Mouse (Mus musculus): Measurements from ENCODE around the gene Fam98b.
A peak's percentile ranks its signal among the peaks of the same experiment; 100 is the strongest.

Gene Fam98b

GRCm38 (mm10) chr2:117255415-117255814, 5.9 kb downstream of the Fam98b start:
- no peaks in the 10 kb centered on the region for H3K27me3 ChIP-seq (ENCODE audit: control insufficient read depth, insufficient read depth, low read length, poor library complexity, severe bottlenecking)
- H3K36me3 ChIP-seq (ENCODE audit: control insufficient read depth, insufficient read depth, low read length, poor library complexity, severe bottlenecking), result no peaks in the 10 kb centered on the region; the same call in 1 of the 2 replicates
- DNase-seq (ENCODE audit: low read depth, low spot score), result no peak

DNA sequence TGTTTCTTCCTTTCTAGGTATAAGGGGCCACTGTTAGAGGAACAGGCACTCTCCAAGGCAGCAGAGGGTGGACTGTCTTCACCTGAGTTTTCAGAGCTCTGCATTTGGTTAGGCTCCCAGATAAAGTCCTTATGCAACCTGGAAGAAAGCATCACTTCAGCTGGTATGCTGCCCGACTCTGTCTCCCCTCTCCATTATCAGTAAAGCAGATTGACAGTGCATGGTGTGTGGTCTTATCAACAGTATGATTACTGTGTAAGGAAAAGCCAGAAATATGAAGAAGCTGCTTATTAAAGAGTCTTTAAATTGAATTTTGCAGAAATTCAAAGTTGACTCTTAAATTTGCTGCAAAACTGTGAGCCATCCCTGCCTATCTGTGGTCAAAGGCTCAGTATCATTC, 8.1 kb downstream of the Fam98b start:
- H3K27me3 ChIP-seq (ENCODE audit: control insufficient read depth, insufficient read depth, low read length, poor library complexity, severe bottlenecking), result no peaks in the 10 kb centered on the region
- no peak for DNase-seq (ENCODE audit: low read depth, low spot score)
- no peaks in the 10 kb centered on the region; the same call in 1 of the 2 replicates for H3K36me3 ChIP-seq (ENCODE audit: control insufficient read depth, insufficient read depth, low read length, poor library complexity, severe bottlenecking)

- peaks cover 3% of the 10 kb centered on the region for H3K36me3 ChIP-seq (ENCODE audit: control insufficient read depth, insufficient read depth, low read length, poor library complexity, severe bottlenecking)
- H3K27me3 ChIP-seq (ENCODE audit: control insufficient read depth, insufficient read depth, low read length, poor library complexity, severe bottlenecking), result no peaks in the 10 kb centered on the region
- no peak for DNase-seq (ENCODE audit: low read depth, low spot score)
These were observed 12.6 kb downstream of the Fam98b start for GRCm38 (mm10) chr2:117262184-117262583.

DNA sequence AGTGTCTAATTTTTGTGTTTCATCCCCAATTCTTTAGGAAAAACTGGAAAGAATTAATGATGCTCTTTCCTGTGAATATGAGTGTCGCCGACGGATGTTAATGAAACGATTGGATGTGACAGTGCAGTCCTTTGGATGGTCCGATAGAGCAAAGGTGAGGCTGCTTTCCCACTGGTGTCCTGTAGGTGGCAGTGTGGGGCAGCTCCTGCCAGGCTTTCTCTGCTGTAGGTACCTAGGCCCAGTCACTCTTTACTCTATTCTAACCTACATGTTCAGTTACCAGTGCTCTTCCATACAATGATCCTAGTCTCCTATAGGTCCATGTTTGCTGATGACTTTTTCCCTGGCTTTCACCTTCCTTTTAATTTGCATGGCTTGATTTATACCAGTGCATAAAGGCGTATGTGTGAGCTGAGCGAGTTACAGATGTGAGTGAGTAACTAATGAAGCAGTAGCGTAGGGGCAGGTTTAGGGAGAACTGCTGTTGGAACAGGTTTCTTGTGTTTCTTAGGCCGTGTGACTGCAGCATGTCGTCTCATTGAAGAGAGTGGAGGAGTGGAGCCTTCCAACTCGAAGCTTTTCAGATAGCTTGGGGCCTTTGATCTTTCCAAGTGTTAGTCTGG, 14.4 kb downstream of the Fam98b start:
- peaks cover 12% of the 10 kb centered on the region for H3K36me3 ChIP-seq (ENCODE audit: control insufficient read depth, insufficient read depth, low read length, poor library complexity, severe bottlenecking)
- no peaks in the 10 kb centered on the region for H3K27me3 ChIP-seq (ENCODE audit: control insufficient read depth, insufficient read depth, low read length, poor library complexity, severe bottlenecking)
- DNase-seq (ENCODE audit: low read depth, low spot score), result peak; percentile 82

DNA sequence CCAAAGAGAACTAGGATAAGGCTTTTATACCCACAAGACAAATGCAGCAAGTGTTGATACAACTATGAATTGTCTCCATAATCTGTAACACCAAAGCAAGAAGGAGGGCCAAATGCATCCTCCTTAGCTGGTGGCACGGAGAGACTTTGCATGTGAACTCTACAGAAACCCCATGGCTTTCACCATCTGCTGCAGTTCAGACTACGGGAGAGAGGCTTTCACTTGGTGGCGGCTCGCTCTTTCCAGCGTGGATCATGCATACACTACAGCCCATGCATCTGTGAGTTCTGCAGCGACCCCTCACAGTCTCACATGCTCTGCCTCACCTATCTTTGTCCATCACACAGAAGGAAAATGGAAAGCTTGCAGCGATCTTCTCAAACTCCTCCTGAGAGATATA, 38.8 kb downstream of the Fam98b start:
- Histone ChIP-seq H3K36me3 (ENCODE audit: control insufficient read depth, insufficient read depth, low read length, poor library complexity, severe bottlenecking) (peaks cover 18% of the 10 kb centered on the region), H3K27me3 (ENCODE audit: control insufficient read depth, insufficient read depth, low read length, poor library complexity, severe bottlenecking) (no peaks in the 10 kb centered on the region)
- DNase-seq (ENCODE audit: low read depth, low spot score), result no peak

DNA sequence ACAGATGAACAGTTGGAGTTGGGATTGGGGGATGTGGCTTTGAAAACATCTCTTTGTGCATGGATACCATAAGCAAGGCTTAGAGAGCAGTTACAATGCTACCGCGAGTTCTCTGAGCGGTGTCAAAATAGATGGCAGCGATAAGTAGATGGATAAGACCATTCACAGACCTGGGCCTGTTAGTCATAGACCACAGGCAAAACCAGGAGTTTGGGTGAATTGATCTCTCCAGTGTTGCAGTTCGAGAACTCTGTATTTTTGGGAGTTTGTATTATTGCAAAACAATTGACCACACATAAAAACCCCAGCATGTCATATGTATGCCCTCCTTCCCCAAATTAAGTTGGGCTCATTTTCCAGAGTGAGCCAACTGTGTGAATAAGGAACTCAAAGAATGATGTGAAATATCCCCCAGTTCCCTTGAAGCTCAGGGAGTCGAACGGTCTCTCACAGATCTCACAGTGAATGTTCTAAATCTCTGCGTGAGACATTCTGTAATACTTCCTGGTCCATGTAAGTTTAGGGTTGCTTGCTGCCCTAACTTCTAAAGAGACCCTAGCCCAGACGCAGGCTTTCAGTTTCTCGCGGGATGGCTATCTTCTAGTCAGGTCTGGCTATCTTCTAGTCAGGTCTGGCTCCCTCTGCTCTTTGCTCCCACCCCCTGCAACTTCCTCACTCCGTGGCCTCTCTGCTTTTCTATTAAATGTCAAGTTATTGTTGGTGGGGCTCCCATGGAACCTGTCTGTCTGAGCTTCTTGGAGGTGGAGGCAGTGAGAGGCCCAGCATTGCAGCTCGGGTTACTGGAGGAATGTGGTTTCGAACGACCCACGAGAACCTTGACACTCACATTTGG, 50.3 kb downstream of the Fam98b start:
- H3K36me3 ChIP-seq (ENCODE audit: control insufficient read depth, insufficient read depth, low read length, poor library complexity, severe bottlenecking), result peaks cover 14% of the 10 kb centered on the region
- no peaks in the 10 kb centered on the region for H3K27me3 ChIP-seq (ENCODE audit: control insufficient read depth, insufficient read depth, low read length, poor library complexity, severe bottlenecking)
- DNase-seq (ENCODE audit: low read depth, low spot score), result no peak

DNA sequence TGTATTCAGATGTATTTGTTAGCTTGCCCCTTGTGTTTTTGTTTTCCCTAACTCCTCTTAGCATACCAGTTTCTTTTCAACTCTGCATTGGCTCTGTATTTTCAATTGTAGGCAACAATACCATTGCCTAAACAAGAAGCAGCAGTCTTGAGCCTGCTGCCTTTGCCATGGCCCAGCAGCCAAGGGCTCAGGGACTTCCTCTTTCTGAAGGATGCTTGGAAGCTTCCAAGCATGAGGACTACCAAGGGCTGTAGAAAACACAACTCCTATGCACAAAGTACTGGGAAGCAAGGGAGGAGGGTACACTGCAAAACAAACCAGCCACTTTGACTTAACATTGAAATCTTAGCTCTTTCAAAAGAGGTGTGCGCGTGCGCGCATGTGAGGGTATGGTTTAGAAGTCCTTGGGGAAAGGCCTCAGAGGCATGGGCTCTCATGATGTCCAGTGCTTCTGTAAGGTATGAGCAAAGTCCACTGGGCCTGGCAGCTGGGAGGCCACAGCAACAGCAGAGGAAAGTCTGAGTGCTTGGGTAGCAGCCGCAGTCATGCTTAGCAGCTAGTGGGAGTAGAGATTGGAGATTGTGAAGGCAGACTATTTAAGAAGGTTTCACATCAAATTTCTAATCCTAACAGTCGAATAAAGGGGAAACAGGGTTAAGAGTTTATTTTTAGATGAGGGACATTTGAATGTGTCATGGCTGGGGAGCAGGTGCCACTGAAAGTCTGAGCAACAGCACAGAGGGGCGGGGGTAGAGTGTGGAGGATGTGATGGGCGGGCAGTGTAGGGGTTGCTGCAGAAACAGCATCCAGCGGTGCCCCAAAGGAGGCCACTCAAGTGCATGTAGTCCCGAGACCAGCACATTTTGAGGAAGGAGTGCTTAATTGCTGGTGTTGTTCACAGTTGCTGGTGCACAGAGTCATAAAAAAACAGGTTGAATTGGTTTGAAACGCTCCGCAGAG, 54.1 kb downstream of the Fam98b start:
- peak; percentile 83 for DNase-seq (ENCODE audit: low read depth, low spot score)
- H3K36me3 ChIP-seq (ENCODE audit: control insufficient read depth, insufficient read depth, low read length, poor library complexity, severe bottlenecking), result peaks cover 6% of the 10 kb centered on the region; the same call in 1 of the 2 replicates
- no peaks in the 10 kb centered on the region for H3K27me3 ChIP-seq (ENCODE audit: control insufficient read depth, insufficient read depth, low read length, poor library complexity, severe bottlenecking)

DNA sequence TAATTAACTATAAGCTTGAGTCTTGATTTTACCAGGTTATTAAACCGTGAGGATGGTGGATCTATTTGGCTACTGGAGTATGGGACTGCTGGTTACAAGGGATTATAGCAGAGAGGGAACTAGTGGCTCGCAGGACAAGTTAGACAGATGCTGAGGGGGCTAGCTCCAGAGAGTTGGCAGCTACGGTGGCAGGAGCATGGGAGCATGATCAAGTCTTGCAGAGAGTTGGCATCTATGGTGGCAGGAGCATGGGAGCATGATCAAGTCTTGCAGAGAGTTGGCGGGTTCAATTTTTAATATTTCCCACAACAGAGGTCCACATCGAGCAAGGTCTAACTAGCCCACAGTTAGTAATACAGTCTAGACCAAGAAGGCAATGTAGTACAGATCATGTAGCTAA, 55.4 kb downstream of the Fam98b start:
- no peak for DNase-seq (ENCODE audit: low read depth, low spot score)
- Histone ChIP-seq H3K27me3 (ENCODE audit: control insufficient read depth, insufficient read depth, low read length, poor library complexity, severe bottlenecking) (no peaks in the 10 kb centered on the region), H3K36me3 (ENCODE audit: control insufficient read depth, insufficient read depth, low read length, poor library complexity, severe bottlenecking) (peaks cover 4% of the 10 kb centered on the region)

- no peak for DNase-seq (ENCODE audit: low read depth, low spot score)
- H3K27me3 ChIP-seq (ENCODE audit: control insufficient read depth, insufficient read depth, low read length, poor library complexity, severe bottlenecking), result no peaks in the 10 kb centered on the region
- H3K36me3 ChIP-seq (ENCODE audit: control insufficient read depth, insufficient read depth, low read length, poor library complexity, severe bottlenecking), result peaks cover 3% of the 10 kb centered on the region
These were observed 58.4 kb downstream of the Fam98b start for GRCm38 (mm10) chr2:117307959-117308358.

DNA sequence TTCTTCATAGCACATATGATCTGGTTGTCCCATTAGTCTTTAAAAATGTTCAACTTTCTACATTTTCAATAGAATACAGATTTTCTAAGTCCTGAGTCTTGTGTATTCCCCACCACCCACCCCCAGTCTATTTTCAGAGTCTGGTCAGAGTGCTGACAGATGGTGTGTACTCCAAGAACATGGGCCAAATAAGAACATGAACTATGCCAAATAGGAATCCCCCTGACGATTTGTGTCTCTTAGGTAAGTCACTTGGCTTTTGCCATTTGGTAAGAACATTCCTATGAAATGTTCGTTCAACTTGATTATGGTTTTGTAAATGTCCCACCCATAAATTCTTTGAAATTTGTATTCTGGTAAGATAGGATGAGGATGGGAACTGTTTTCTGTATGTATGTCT, 59.5 kb downstream of the Fam98b start:
- peaks cover 3% of the 10 kb centered on the region for H3K36me3 ChIP-seq (ENCODE audit: control insufficient read depth, insufficient read depth, low read length, poor library complexity, severe bottlenecking)
- DNase-seq (ENCODE audit: low read depth, low spot score), result no peak
- H3K27me3 ChIP-seq (ENCODE audit: control insufficient read depth, insufficient read depth, low read length, poor library complexity, severe bottlenecking), result no peaks in the 10 kb centered on the region

DNA sequence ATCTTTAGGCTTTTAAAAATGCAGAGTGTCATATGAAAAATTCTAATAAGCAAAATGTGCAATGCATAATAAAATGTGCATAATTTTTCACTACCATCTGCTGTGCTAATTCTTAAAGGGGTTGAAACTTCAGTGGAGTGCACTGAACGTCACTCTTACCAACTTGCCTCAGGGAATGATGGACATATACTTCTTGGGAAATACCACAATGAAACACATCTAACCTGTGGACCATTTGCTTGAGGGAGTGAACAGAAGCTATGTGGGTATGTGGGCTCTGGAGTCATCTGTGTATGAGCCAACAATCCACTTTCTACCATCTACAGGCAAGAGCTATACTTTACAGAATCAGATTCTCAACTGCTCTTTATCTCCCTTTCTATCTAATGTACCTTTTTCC, 61.8 kb downstream of the Fam98b start:
- Histone ChIP-seq H3K27me3 (ENCODE audit: control insufficient read depth, insufficient read depth, low read length, poor library complexity, severe bottlenecking) (no peaks in the 10 kb centered on the region), H3K36me3 (ENCODE audit: control insufficient read depth, insufficient read depth, low read length, poor library complexity, severe bottlenecking) (peaks cover 3% of the 10 kb centered on the region)
- DNase-seq (ENCODE audit: low read depth, low spot score), result no peak

DNA sequence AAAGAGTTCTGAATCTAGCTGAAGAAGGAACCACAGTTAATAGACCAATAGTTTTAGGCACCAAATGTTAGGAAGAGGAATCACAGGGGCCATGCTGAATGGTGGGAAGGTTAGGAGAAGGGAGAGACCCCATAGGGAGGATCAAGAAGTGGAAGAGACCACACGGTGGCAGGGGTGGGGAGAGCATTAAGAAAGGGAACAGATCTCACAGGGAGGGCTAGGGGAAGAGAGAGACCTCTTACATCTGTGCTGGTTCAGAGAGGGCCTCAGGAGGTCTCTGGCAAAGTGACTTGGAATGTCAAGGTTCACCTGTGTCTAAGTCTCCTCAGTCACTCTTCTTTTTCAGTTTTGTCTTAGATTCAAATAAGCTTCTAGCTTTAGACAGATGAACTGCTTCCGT, 62.5 kb downstream of the Fam98b start:
- no peak for DNase-seq (ENCODE audit: low read depth, low spot score)
- H3K36me3 ChIP-seq (ENCODE audit: control insufficient read depth, insufficient read depth, low read length, poor library complexity, severe bottlenecking), result peaks cover 3% of the 10 kb centered on the region

GRCm38 (mm10) chr2:117312441-117312895, 62.9 kb downstream of the Fam98b start:
- DNase-seq (ENCODE audit: low read depth, low spot score), result peak; percentile 60
- Histone ChIP-seq H3K36me3 (ENCODE audit: control insufficient read depth, insufficient read depth, low read length, poor library complexity, severe bottlenecking) (peaks cover 3% of the 10 kb centered on the region), H3K27me3 (ENCODE audit: control insufficient read depth, insufficient read depth, low read length, poor library complexity, severe bottlenecking) (no peaks in the 10 kb centered on the region)

More for the DNA sequence above, 62.5 kb downstream of the Fam98b start:
- H3K27me3 ChIP-seq (ENCODE audit: control insufficient read depth, insufficient read depth, low read length, poor library complexity, severe bottlenecking), result no peaks in the 10 kb centered on the region

DNA sequence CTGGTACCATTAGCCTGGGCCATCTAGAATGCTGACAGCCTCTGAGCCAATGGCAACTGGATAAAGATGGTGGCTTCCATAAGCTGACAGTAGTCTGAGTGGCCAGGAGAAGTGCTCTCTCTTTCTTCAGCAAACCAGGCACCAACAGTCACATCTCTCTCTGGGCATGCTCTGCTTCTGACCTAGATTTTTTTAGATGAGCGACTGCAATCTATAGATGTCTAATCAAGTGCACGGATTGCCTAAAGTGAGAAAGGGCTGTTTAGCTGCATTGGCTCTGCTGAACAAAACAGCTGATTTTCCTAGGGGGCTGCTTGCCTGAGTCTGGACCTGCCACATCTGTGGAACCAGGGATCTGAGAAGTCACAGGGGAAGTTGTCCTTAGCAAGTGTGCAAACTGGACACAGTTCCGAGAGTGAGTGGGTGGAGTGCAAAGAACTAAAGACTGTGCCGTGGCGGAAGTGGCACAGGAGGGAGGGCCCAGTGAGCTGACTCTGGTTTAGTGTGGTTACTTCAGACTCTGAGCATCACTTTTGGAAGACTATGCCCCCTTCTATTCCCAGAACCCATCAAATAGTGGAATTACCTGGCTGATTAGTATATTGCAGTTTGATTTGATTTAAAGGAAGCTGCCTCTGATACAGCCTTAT, 64.2 kb downstream of the Fam98b start:
- DNase-seq (ENCODE audit: low read depth, low spot score), result no peak
- Histone ChIP-seq H3K27me3 (ENCODE audit: control insufficient read depth, insufficient read depth, low read length, poor library complexity, severe bottlenecking) (no peaks in the 10 kb centered on the region), H3K36me3 (ENCODE audit: control insufficient read depth, insufficient read depth, low read length, poor library complexity, severe bottlenecking) (peaks cover 3% of the 10 kb centered on the region)

Data from splenic B cell, adult 2 months (primary cell).